Mouse (Mus musculus): ENCODE measurements around the gene Fcor.

Fcor gene

DNA sequence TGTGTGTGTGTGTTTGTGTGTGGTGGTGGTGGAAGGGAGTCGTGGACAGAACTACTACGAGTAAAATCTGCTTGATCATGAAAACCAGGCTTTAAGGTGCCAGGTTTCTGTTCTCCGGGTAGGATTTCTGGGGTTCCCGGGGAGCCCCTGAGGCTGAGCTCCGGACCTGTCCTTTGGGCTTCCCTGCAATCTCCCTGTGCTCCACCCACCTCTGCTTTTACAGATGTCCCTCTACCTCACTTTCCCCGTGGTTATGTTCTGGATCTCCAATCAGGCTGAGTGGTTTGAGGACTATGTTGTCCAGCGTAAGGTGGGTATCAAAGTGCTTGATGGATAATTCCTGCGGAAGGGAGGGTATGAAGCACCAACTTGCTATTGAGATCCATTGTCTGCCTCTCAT is 50.0 kb downstream of the Fcor start:
- in situ Hi-C loops (cut with MboI, MseI): loop anchor here (5.0 kb wide), 1 partner anchor 50 kb away; the partner anchor contains the start of gene Fcor

DNA sequence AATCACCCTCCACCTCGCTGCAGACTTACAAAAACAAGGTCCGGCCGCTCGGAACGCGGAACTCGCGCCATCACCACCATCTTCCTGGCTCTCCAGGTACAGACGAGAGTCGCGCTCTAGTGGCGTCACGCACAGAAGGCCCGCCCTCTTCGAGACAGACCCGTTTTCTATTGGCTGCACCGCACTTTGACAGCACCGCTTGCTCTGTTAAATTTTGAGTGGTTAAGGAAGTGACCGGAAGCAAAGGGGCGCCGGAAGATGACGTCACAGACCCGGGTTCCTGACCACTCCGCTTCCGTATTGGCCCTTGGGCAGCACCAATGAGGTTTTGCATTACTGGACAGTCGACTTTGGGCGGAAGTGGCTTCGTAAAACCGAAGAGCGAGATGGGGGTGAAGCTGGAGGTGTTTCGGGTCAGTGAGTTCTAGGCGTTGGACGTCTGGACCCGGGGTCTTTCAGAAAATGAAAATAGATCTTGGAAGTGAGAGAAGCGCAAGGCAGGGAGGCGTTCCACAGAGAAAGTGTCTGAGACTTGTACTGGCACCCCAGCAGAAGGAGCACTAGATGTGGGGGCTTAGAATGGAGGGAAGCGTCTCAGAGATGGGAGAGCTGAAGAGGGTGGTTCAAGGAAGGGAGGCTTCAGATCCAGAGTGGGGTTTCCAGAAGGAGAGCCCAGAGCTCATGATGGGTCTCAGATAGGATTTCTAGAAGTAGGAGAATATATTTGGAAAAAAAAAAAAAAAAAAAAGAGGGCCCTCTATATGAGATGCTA is 50.8 kb downstream of the Fcor start, which contains the start of the genes Xab2 and Pet100:
Xab2 (minus strand) TSS at position 118 of the 772 bp plus-strand sequence.
Pet100 (plus strand) TSS at position 350 of the 772 bp plus-strand sequence.
- in situ Hi-C loops (cut with MboI, MseI): loop anchor here (5.0 kb wide), 1 partner anchor 51 kb away; the partner anchor contains the start of gene Fcor

All from regulatory T cell (primary cell).